Mouse (Mus musculus) forebrain, embryonic 14.5 days (tissue): ENCODE results near the gene Itga9. TPM values are rescaled to one million over a fixed set of nuclear protein-coding genes. Genes with fewer than 3 reads are reported as not detected.

Experiments used
- ATAC-seq: fragments of 200-750 bp; cut with Nextera tagmentation; 2 replicates; pipeline ENCODE4 v1.8.0; 2017; ENCODE audit warnings: mild to moderate bottlenecking, moderate library complexity
- DNase-seq: peaks from one replicate; pipeline ENCODE4 v3.0.0-alpha.2; 2015; ENCODE audit warnings: low spot score
- H3K27ac ChIP-seq: fragments of 300-500 bp; sonication (generic); 2 replicates; pipeline ENCODE4 v1.5.1; 2014; ENCODE audit warnings: low read depth, mild to moderate bottlenecking, control low read depth, low read length, moderate library complexity
- H3K27me3 ChIP-seq: fragments of 300-500 bp; sonication (generic); replicated peaks from 2 replicates; pipeline ENCODE4 v1.6.1; 2014; ENCODE audit warnings: low read length, control low read depth, mixed read lengths; ENCODE audit not compliant: control insufficient read depth, insufficient read depth
- H3K36me3 ChIP-seq: fragments of 300-500 bp; sonication (generic); 2 replicates; pipeline ENCODE4 v1.6.1; 2014; ENCODE audit warnings: low read length, control low read depth; ENCODE audit not compliant: control insufficient read depth, insufficient read depth
- H3K4me1 ChIP-seq: fragments of 300-500 bp; sonication (generic); 2 replicates; pipeline ENCODE4 v1.6.1; 2014; ENCODE audit warnings: antibody characterized with exemption, low read length, control low read depth; ENCODE audit not compliant: control insufficient read depth, insufficient read depth
- H3K4me2 ChIP-seq: fragments of 300-500 bp; sonication (generic); 2 replicates; pipeline ENCODE4 v1.6.1; 2014; ENCODE audit warnings: mild to moderate bottlenecking, control low read depth, low read length
- H3K4me3 ChIP-seq: fragments of 300-500 bp; sonication (generic); 2 replicates; pipeline ENCODE4 v1.5.1; 2014; ENCODE audit warnings: low read depth, low read length, control low read depth
- H3K9ac ChIP-seq: fragments of 300-500 bp; sonication (generic); 2 replicates; pipeline ENCODE4 v1.6.1; 2014; ENCODE audit warnings: mild to moderate bottlenecking, low read length, control low read depth, moderate library complexity
- H3K9me3 ChIP-seq: fragments of 300-500 bp; sonication (generic); replicated peaks from 2 replicates; pipeline ENCODE4 v1.6.1; 2016; ENCODE audit warnings: low read length, control low read depth, mixed read lengths; ENCODE audit not compliant: control insufficient read depth
- WGBS: fragments of 180-500 bp; shearing (Covaris S2); extraction: QIAGEN DNeasy Blood & Tissue Kit; methylation state at CpG from one replicate; pipeline ENCODE4 v1.1.7; 2014; 5-methylcytosine and 5-hydroxymethylcytosine counted together
- polyA plus RNA-seq: library from polyadenylated mRNA; unstranded; fragments of >200 nt; fragmentation: Nextera tagmentation; extraction: Ambion mirVana; gene quantifications from 2 replicates; pipeline ENCODE4 v1.2.1, GENCODE M21; 2014

Itga9 gene
- polyA plus RNA-seq, 1 experiment from 2014 or later: 0.88 TPM

GRCm38 (mm10) chr9:118715971-118716628, 109.6 kb downstream of the Itga9 start:
- no peak overlapping the region for H3K4me3 ChIP-seq
- no peak overlapping the region for H3K4me2 ChIP-seq
- H3K27me3 ChIP-seq: no peaks in the 10 kb centered on the region
- no peaks in the 10 kb centered on the region for H3K36me3 ChIP-seq
- 84% methylated on average over 9 of the region's 9 CpGs for WGBS
- DNase-seq (no peak), ATAC-seq (no peak)
- H3K9ac ChIP-seq: no peak overlapping the region
- H3K27ac ChIP-seq: no peak overlapping the region
- H3K4me1 ChIP-seq: no peaks in the 10 kb centered on the region
- H3K9me3 ChIP-seq: no peaks in the 10 kb centered on the region

DNA sequence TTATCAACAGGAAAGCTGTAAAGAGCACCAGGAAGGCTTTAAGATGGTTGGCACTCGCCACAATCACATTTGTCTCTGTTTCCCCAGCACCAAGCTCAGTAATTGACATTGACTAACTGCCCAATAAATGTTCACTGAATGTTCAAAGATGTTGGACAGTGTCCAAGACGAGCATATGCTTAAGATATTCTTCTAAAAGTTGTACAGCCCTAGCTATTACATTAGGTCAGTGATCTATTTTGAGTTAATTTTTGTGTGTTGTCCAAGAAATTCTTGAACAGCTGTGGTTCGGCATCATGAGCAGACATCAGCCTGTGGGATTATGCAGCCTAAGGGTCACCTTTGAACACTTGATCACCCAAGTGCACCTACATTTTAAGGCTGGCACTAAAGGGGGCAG, 110.9 kb downstream of the Itga9 start:
- H3K9ac ChIP-seq: no peak overlapping the region
- WGBS: 62% methylated on average over 3 of the region's 3 CpGs
- no peaks in the 10 kb centered on the region for H3K36me3 ChIP-seq
- H3K27me3 ChIP-seq: no peaks in the 10 kb centered on the region
- H3K27ac ChIP-seq: no peak overlapping the region
- H3K4me1 ChIP-seq: no peaks in the 10 kb centered on the region
- H3K4me3 ChIP-seq: no peak overlapping the region
- no peaks in the 10 kb centered on the region for H3K9me3 ChIP-seq
- H3K4me2 ChIP-seq: no peak overlapping the region
- peak; percentile 66 for DNase-seq
- no peak for ATAC-seq

DNA sequence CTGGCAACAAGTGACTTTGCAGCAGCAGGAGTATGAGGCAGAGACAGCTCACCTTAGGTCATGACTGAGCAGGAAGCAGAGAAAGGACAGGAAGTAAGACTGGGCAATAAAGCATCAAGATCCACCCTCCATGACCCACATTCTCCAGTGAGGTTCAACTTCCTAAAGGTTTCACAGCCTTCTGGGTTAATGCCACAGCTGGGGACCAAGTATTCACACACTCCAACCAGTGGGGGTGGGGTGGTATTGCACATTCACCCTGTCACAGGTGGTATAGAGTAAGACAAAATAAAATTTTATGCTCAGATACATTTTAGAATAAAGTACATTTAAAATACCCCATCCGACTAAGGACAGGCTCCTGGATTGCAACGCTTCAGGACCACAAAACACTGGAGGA, 112.0 kb downstream of the Itga9 start:
- Histone ChIP-seq H3K4me3 (no peak overlapping the region), H3K9me3 (no peaks in the 10 kb centered on the region), H3K27me3 (no peaks in the 10 kb centered on the region), H3K27ac (no peak overlapping the region), H3K4me1 (no peaks in the 10 kb centered on the region), H3K36me3 (no peaks in the 10 kb centered on the region), H3K9ac (no peak overlapping the region), H3K4me2 (no peak overlapping the region)
- WGBS: 90% methylated on average over 2 of the region's 2 CpGs
- DNase-seq (no peak), ATAC-seq (no peak)

GRCm38 (mm10) chr9:118721056-118721455, 114.6 kb downstream of the Itga9 start:
- WGBS: 97% methylated on average over 6 of the region's 6 CpGs
- Histone ChIP-seq H3K27ac (no peak overlapping the region), H3K27me3 (no peaks in the 10 kb centered on the region), H3K4me3 (no peak overlapping the region), H3K4me2 (no peak overlapping the region), H3K36me3 (no peaks in the 10 kb centered on the region), H3K9me3 (no peaks in the 10 kb centered on the region), H3K4me1 (no peaks in the 10 kb centered on the region), H3K9ac (no peak overlapping the region)
- ATAC-seq (no peak), DNase-seq (no peak)

GRCm38 (mm10) chr9:118722789-118723325, 116.4 kb downstream of the Itga9 start:
- 89% methylated on average over 2 of the region's 2 CpGs for WGBS
- no peaks in the 10 kb centered on the region for H3K27me3 ChIP-seq
- no peak overlapping the region for H3K27ac ChIP-seq
- no peaks in the 10 kb centered on the region for H3K36me3 ChIP-seq
- H3K4me2 ChIP-seq: no peak overlapping the region
- H3K4me3 ChIP-seq: no peak overlapping the region
- DNase-seq (no peak), ATAC-seq (no peak)
- no peaks in the 10 kb centered on the region for H3K4me1 ChIP-seq
- H3K9ac ChIP-seq: no peak overlapping the region
- no peaks in the 10 kb centered on the region for H3K9me3 ChIP-seq

DNA sequence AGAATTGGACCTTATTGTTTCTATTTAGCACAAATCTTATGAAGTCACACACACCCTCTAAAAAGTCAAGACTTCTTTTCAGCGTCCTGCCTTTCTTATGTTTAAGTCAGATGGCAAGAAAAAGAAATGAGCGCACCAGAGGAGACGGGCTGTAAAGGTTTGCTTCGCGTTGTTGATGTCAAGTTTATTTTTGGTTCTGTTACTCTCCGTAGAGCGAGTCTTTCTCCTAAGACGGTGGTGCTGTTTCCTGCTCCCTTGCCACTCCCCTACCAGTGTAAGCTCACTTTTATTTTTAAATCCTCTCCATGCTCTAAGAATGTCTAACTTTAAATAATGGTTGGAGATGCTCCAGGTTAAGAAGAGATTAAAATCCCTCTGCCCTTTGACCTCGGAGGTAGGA, 118.6 kb downstream of the Itga9 start:
- DNase-seq (no peak), ATAC-seq (no peak)
- Histone ChIP-seq H3K36me3 (no peaks in the 10 kb centered on the region), H3K4me1 (no peaks in the 10 kb centered on the region; the same call in 1 of the 2 replicates), H3K4me2 (no peak overlapping the region), H3K27me3 (no peaks in the 10 kb centered on the region), H3K9ac (no peak overlapping the region), H3K4me3 (no peak overlapping the region), H3K9me3 (no peaks in the 10 kb centered on the region), H3K27ac (no peak overlapping the region)
- WGBS: 91% methylated on average over 9 of the region's 9 CpGs

DNA sequence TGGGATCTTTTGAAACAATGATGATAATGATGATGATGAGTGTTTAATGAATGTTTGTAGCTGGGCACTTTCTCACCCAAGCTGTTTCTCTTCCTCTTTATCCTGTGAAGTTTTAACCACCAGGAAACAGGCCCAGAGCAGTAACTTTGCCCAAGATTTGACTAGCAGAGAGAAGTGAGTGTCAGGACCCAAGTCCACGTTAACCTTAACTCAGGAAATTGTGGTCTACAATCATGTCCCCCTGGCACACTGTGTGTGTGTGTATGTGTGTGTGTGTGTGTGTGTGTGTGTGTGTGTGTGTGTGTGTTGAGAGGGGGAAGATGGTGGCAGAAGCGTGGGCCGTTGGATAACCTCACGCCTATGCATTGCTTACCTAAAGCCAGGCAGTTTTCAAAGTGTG, 120.1 kb downstream of the Itga9 start:
- Histone ChIP-seq H3K9ac (no peak overlapping the region), H3K4me1 (no peaks in the 10 kb centered on the region; the same call in 1 of the 2 replicates), H3K27ac (no peak overlapping the region), H3K27me3 (no peaks in the 10 kb centered on the region), H3K4me2 (no peak overlapping the region), H3K4me3 (no peak overlapping the region), H3K36me3 (no peaks in the 10 kb centered on the region), H3K9me3 (no peaks in the 10 kb centered on the region)
- no peak for ATAC-seq
- no peak for DNase-seq
- 93% methylated on average over 4 of the region's 4 CpGs for WGBS

- DNase-seq (no peak), ATAC-seq (no peak)
- Histone ChIP-seq H3K4me2 (no peak overlapping the region), H3K36me3 (no peaks in the 10 kb centered on the region), H3K27me3 (no peaks in the 10 kb centered on the region), H3K9me3 (no peaks in the 10 kb centered on the region), H3K4me3 (no peak overlapping the region), H3K27ac (no peak overlapping the region), H3K4me1 (no peaks in the 10 kb centered on the region; the same call in 1 of the 2 replicates), H3K9ac (no peak overlapping the region)
- WGBS: 86% methylated on average over 6 of the region's 6 CpGs
These were observed 121.8 kb downstream of the Itga9 start for GRCm38 (mm10) chr9:118728296-118728695.

DNA sequence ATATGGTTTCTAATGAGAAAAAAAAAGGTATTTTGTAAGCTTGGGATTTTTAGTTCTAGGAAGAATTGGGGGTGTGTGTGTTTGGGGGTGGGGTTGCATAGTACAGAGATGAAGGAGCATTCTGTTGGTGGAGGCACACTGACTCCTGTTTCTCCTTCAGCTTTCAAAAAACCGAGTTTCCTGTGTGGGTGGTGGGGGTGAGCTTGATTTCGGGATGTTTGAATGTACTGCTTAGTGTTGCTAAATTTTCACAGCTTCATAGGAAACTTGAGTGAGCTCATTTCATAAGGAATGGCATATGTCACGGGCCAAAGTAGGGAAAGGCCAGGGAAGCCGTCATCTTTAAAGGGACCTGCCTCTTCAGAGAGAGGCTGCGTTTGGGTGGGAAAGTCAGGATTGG, 122.5 kb downstream of the Itga9 start:
- Histone ChIP-seq H3K4me2 (no peak overlapping the region), H3K27me3 (no peaks in the 10 kb centered on the region), H3K9ac (no peak overlapping the region), H3K27ac (no peak overlapping the region), H3K36me3 (no peaks in the 10 kb centered on the region), H3K9me3 (no peaks in the 10 kb centered on the region), H3K4me3 (no peak overlapping the region), H3K4me1 (no peaks in the 10 kb centered on the region; the same call in 1 of the 2 replicates)
- DNase-seq (no peak), ATAC-seq (no peak)
- 82% methylated on average over 5 of the region's 5 CpGs for WGBS
